Mouse (Mus musculus): ENCODE results near the gene Dlgap5.

- no peak for TF ChIP-seq POLR2A (IDR thresholded peaks at IDR 0.05; ENCODE audit: borderline replicate concordance, control insufficient read depth, low read depth, low read length)
- no peak for TF ChIP-seq CTCF (IDR thresholded peaks at IDR 0.05; ENCODE audit: control insufficient read depth, insufficient read depth, low read length)
These were observed 12.2 kb downstream of the Dlgap5 start for GRCm38 (mm10) chr14:47406000-47406399.

Data from bone marrow, adult 2 months (tissue).